Mouse (Mus musculus): ENCODE data around the gene 4933427I04Rik.

The 4933427I04Rik gene

DNA sequence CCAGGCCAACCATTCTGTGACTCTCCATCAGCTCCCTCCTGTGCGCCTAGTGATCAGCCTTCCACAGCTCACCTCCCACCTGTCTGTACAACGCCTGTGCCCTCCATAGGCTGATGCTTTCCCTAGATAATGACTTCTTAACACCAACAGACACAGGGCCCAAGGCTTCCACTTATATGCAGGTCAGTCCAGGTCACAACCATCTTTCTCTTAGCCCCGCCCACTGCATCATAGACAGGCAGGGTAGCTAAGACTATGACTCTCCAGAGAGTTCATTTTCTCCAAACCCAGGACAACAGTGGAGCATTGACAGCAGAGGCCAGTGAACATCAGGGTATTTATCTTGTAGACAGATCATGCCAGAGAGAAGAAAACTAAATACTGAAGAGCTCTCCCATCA lies at the start of gene 4933427I04Rik:
4933427I04Rik (plus strand) TSS at position 301 of the 400 bp plus-strand sequence.
- DNase-seq, result no peak

DNA sequence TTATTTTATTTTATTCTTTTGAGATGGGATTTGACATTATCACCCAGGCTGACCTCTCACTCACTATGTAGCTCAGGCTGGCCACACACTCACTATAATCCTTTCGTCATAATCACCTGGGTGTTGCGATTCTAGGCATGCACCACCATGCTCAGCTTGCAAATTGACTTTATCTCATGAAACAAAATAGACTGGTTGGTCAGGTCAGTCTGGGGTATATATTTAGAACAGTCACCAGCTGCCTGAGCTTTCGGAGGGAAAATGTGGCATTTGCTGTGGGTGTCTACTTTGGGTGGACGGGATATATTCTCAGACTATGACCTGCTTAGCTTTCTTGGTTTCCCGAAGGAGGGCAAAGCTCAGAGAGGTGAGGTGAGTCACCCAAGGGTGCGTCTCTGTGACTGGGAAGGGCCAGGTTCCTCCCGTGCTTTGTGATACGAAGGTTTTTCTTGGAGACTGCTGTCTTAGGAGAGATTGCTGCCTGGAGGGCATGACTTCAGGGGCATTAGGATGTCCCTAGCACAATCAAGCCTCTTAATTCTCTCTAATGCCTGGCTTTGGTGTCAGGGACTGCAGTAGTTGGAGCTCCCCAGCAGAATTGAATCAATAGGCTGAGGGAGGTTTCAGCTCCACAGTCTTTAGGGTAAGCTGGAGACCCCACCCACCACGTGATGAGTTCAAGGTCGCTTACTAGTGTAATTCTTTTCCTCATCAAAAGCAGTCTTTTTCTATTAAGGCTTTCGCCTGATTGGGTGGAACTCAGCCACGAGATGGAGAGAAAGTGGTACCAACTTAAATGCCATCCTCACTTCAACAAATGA lies 48.8 kb upstream of the 4933427I04Rik start:
- no peak for DNase-seq

DNA sequence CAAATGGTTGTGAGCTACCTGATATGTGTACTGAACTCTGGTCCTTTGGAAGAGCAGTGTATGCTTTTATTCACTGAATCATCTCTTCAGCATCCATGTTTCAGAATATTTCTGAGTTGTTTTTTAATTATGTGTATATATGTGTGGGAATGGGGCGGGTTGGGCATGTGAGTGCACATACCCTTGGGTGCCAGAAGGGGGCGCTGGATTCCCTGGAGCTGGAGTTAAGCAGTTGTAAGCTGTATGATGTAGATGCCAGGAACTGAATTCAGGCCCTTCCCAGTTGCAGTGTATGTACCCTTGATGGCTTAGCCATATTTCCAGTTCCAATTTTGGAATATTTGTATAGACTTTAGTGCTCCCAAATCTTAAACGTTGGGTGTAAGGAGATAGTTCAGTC lies 47.0 kb upstream of the 4933427I04Rik start:
- no peak for DNase-seq

DNA sequence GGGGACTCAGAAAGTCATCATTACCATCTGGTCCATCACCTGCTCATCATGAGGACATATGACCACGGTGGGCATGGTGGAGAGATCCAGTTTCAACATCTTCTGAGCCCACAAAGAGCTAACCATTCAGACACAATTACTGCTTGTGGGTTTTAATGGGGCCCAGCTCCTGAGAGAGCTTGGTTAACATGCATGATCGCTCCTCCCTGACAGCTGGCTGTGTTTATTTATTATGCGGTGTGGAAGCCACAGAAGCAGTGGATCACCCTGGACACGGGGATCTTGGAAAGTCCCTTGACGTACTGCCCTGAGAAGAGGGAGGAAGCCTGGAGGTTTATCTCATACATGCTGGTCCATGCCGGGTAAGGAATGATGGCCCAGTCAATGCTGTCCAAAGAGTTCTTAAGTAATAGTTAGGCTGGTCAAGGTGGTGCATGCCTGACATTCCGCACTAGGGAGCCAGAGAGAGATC lies 45.4 kb upstream of the 4933427I04Rik start:
- no peak for DNase-seq

DNA sequence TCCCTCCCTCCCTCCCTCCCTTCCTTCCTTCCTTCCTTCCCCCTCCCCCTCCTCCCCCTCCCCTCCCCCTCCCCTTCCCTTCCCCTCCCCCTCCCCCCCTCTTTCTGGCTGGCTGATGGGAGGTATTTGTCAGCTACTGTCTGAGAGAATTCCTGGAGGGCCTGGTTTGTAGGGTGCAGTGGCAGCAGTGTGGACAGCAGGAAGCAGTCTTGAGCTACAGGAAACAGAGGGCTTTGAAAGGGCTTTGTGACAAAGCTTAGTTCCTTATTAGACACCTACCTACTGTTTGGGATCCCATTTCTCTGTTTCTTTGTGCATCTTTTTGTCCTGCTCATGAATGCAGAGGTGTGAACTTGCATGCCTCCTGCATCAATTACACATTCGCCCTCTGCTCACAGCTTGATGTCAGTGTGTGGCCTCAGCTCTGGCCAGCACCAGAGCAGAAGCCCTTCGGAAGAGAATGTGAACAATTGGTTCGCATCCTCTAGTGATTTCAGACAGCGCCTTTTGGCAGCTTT lies 40.3 kb upstream of the 4933427I04Rik start:
- no peak for DNase-seq

DNA sequence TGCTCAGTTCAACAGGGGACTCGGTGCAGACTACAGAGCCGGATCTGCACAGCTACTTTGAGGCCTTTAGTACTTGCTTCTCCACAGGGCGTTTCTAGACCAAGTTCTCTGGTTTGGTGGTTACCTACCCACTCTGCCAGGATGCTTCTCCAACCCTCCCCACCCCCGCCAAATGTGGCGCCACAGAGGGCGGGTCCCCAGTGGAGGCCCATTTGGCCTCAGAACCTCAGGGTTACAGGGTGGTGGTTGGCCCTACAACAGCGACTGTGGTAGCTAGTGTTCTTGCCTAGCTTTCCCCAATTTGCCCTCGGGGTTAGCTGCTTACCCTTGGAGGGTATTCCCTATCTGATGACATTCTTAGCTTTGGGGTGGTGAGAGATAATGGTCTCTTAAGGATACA lies 17.4 kb upstream of the 4933427I04Rik start:
- DNase-seq, result no peak

DNA sequence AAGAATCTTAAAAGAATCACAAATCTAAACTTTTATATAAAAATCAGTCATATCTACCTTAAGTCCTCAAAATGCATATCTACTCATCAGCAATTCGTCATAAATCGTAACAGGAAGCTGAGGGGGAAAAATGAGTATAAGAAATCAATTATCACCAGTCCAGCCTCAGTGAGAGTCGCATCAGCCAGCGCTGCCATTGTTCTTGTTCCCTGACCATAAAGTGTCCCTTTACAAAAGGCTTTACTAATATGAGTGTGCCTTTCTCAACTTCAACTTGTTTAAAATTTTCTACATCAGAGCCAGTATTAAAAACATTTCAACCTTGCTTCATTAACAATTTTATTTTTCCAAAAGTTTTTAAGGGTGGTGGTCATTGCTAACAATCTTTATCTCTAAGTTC lies 2.6 kb upstream of the 4933427I04Rik start:
- DNase-seq, result no peak

DNA sequence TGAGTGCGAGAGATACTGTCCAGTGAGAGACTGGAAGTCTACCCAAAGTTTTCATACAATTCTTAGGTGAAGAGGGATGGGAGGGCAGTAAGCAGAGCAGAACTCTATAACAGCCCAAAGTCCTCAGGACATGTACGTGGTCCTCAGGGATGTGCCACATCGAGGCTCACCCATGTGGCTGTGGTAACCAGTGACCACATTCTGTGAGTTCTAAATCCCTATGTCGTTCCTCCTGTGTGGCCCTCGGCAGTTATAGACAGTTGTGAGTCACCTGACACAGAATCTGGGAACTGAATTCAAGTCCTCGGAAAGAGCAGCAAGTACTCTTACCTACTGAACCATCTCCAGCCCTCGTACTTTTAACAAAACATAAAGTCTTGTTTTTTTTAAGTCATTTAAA lies 1.4 kb upstream of the 4933427I04Rik start:
- DNase-seq, result no peak

DNA sequence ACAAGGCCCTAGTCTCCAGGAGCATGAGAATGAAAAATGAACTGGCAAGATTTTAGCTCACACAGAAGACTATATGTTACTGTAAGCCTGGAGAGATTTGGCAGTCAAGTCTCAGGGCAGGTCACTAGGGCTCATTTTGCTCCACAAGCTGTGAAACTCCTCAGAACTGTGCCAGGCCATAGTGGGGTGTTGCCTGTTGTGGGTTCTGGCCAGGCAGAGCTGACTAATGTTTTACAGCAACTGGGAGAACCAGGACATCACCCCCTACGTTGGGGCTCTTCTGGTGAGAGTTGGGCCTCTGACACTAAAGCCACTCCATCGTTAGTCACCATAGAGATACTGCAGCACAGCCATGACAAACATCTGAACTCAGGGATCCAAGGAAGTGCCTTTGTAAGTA lies 324 bp downstream of the 4933427I04Rik start:
- DNase-seq, result no peak

DNA sequence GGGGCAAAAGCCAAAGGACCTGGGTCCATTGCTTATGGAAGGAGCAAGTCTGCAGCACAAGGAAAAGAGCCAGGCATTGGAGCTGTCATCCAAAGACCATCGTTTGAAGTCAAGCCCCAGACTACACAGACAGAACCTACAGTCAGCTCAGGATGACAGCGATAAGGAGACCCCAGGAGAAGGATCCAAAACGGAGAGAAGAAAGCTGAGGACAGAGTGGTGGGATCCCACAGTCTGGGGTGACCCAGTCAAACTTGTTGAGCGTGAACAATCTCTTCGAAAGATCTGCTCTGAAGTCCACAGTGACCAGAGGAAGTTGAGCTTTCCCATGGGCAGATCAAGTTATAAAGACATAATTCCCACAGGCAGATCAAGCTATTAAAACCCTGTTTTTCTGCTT lies 1.1 kb downstream of the 4933427I04Rik start:
- DNase-seq, result no peak

DNA sequence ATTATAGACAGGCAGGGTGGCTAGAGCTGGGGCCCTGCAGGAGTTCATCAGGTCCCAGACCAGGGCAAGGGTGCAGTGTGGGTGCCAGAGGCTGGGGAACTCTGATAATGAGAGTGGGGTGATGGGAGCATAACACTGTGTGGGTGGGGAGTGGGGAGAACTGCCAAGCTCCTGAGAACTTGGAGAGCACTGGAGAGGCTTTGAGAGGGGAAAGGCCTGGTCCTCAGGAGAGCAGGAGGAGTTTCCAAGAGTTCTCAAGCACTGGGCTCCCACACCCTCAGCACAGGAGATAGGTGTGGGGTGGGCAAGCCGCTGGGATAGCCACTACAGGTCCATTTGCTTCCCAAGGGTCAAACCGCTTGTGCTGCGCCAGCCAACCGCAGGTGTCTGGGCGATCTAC lies 34.2 kb downstream of the 4933427I04Rik start:
- no peak for DNase-seq

DNA sequence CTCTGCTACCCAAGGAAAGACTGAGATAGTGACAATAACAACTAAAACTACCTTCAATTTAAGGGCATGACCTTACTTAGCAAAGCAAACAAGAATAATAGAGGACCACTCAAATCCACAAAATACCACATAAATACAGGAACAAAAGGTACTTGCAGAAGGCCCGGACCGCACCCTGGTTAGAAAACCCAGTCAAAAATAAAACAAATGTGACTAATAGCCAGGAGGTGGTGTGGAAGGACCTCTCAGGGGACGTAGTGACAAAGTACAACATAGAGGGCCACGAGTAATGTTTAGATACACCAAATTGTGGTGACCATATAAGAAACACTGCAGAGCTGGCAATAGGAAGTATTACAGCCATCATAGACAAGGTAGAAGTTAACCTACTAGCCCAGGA lies 34.8 kb downstream of the 4933427I04Rik start:
- no peak for DNase-seq

DNA sequence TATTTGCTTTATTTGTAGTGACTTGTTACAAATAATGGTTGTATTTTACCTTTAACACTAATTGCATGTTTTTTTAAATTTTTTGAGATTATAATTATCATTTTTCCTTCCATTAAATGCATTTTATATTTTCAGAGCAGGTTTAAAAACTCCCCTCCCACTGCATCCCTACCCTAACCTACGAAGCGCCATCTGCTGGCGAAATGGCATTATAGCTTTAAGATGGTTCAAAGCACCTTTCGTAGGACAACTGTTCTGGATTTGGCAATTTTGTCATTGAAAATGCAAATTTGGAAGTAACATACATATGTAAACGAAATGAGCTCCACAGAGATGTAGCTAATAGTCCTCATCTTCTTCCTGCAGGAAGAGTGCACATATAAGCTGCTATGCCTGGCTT lies 39.2 kb downstream of the 4933427I04Rik start:
- DNase-seq, result peak; percentile 22

DNA sequence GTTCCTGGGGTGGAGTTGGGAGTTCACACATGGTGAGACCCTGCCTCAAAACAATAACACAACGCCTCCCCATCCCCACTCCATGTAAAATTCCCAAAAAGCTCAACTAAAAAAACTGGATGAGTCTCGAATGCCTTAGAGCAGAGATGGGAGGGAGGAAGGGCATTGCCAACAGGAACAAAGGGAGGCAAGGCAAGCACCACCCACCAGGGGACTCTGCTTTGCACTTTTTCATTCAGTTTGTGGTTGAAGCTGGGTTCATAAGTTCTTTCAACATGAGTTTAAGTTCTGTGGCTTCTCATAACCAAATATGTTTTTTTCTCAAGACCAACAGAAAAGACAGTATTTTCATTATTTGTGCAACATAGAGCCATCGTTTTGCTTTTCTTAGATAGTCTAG lies 44.0 kb downstream of the 4933427I04Rik start:
- no peak for DNase-seq

DNA sequence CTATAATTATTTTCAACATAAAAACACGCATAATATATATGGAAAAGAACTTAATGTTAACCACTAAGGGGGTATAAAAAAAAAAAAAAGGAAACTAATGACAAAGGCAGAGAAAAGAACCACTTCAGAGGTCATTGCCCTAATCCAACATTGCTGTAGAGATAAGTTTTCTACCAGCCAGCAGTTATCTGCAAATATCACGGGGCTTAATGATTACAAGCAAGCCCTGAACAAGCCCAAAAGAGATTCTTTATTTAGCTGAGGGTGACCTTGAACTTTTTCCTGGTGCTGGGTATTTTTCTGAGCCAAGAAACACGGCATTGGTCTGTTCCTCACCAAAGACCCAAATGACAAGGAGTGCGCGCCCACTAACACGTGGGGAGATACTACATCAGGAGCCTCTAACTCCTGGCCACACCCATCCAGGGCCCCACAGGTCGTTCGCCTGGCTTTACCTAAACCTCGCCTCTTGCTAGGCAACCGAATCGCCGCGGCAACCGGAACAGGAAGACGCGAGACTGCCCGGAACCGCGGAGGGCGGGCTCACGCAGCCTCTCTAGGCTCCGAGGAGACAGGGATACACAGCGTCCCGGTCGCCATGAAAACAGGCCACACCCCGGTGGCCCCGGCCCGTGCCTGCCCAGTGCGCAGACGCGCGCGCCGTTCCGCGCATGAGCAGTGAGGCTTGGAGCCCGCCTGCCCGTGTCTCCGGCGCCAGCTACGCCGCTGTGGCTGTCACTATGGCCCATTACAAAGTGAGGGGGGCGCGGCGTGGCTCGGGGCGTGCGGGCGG lies 45.0 kb downstream of the 4933427I04Rik start, which contains the start of gene Mycbp:
Mycbp (plus strand) TSS at position 500 of the 793 bp plus-strand sequence.
- peak; percentile 99 for DNase-seq

DNA sequence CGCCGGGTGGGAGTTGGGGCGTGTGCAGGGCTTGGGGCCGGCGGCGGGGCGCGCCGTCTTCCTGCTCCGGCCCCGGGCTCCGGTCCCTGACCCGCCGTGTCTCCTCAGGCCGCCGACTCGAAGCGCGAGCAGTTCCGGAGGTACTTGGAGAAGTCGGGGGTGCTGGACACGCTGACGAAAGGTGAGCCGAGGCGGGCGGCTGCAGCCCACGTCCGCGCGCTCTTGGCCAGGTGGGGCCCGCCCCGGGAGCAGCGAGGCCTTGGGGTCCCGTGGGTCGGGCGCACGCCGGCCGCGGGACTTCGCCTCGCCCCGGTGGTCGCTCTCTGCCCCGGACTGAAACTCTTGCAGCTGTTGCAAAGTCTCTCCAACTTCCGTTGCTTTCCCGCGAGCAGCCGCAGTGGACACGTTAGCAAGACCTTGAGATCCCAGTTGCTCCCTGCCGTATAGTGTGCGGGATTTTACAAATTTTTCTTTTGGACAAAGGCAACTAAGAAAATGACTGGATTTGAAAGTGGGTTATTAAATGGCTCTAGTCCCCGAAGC lies 45.7 kb downstream of the 4933427I04Rik start:
- no peak for DNase-seq

DNA sequence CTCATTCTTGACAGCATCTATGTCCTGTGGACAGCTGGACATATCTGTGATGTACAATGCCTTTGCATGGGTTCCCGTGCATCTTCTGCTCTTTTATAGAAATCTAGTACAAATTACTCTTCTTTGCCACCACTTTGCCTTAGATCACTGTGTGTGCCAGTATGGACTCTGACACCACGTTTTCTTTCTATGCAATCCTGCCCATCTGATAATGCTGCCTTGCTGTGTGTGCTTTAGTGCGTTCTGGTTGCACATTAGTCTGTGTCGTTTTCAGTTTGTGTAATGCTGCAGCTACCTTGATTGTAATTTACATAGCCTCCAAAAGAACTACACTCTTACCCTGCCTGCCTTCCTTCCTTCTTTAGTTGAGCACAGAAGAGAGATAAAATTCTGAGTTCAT lies 52.0 kb downstream of the 4933427I04Rik start:
- DNase-seq, result no peak

DNA sequence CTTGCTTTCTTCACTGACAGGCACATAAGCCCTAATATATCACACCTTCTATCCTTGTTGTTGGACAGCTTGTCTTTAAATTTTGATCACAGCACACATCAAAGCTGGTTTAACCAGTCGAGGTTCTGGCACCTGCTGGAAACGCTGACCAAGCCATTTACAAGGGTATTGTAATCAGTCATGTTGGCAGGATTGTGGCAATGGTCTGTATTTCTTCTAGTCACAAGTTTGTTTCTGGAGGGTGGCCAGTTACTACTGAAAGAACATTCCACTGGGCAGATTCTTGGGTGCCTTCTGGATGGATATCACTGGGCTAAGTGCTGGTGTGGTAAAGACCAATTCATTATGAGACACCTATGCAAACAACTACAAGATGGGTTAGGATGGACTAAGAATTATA lies 53.0 kb downstream of the 4933427I04Rik start:
- DNase-seq, result no peak

Data from kidney, adult 18-20 months (tissue).